Mouse (Mus musculus): Measurements from ENCODE around the gene Tmod3.

DNA sequence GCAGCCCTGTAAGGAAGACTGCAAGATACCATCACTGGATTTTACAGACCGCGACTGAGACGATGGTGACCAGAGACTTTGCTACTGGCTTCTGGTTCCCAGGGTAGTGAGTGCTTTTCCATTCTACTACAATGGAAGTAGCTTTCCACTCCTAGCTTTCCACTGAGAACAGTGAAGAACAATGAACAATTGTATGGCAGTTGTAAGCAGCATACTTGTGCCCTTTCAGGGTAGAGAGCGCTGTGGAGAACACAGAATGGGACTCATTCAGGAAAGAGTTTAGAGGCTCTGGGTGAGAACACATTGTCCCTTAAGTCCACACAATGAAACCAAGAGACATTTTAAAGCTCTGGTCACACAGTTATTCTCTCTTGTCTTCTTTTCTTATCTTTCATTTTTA is 38.1 kb upstream of the Tmod3 start:
- no peak for TF ChIP-seq POLR2A (IDR thresholded peaks at IDR 0.05; ENCODE audit: extremely low read depth, insufficient read depth, low read length)
- TF ChIP-seq CTCF (IDR thresholded peaks at IDR 0.05; ENCODE audit: low read depth, low read length) = no peak

Data from liver, adult 2 months (tissue).